Mouse (Mus musculus) ES-Bruce4 (cell line): ENCODE measurements around the gene Zfp618.

ENCODE experiments used
- EP300 ChIP-seq: IDR thresholded peaks from 2 replicates; pipeline ENCODE4 v1.6.1; 2011; ENCODE audit warnings: low read depth, low read length; ENCODE audit not compliant: insufficient read depth
- POLR2A ChIP-seq: IDR thresholded peaks from one replicate; pipeline ENCODE4 v1.8.1; 2011; ENCODE audit warnings: low read length; ENCODE audit not compliant: insufficient read depth

DNA sequence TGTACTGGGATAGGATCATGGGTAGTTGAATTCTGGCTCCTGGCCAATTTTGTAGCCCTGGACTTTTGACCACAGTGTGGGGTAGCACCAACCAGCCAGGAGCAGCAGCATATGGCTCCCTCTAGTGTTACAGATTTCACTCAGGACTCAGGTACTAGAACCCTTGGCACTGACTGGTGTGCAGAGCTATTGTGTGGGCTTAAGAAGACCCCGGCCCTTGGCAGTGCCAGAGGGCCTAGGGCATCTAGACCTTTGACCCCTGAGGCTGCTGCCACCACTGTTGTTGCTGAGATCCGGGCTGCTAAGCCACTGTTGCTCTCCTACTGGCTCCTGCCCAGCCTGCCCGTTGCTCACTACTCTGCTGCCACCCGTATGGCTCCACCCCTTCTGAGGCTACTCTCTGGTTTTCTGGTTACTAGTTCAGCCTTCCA is 54.1 kb downstream of the Zfp618 start:
- TF ChIP-seq POLR2A (no peak), EP300 (no peak)
